Mouse (Mus musculus) E14TG2a.4 (cell line): ENCODE data around the gene Fam234a.

Experiments
- H3K27me3 ChIP-seq: 2 replicates; pipeline ENCODE4 v1.6.1; 2014; ENCODE audit warnings: low read length, control low read depth; ENCODE audit not compliant: insufficient read depth
- H3K36me3 ChIP-seq: 2 replicates; pipeline ENCODE4 v1.6.1; 2014; ENCODE audit warnings: low read length, control low read depth; ENCODE audit not compliant: insufficient read depth
- H3K4me1 ChIP-seq: replicated peaks from 2 replicates; pipeline ENCODE4 v1.6.1; 2014; ENCODE audit warnings: low read depth, low read length, control low read depth
- H3K4me3 ChIP-seq: replicated peaks from 2 replicates; pipeline ENCODE4 v1.5.1; 2014; ENCODE audit warnings: mild to moderate bottlenecking, low read length
- H3K9me3 ChIP-seq: 2 replicates; pipeline ENCODE4 v1.6.1; 2014; ENCODE audit warnings: low read length, control low read depth
- CTCF ChIP-seq: conservative IDR thresholded peaks from 2 replicates; pipeline ENCODE4 v1.5.1; 2014; ENCODE audit warnings: low read length
- NANOG ChIP-seq: IDR thresholded peaks from 2 replicates; pipeline ENCODE4 v1.6.1; 2014; ENCODE audit warnings: borderline replicate concordance, low read length, mixed read lengths
- POU5F1 ChIP-seq: IDR thresholded peaks from 2 replicates; pipeline ENCODE4 v1.6.1; 2014; ENCODE audit warnings: low read length, borderline replicate concordance

Gene Fam234a

GRCm38 (mm10) chr17:26262384-26262783 is 18.3 kb upstream of the Fam234a start:
- TF ChIP-seq NANOG = no peak
- TF ChIP-seq CTCF = no peak
- TF ChIP-seq POU5F1 = no peak
- peaks cover 16% of the 10 kb centered on the region for H3K4me1 ChIP-seq
- H3K36me3 ChIP-seq = peaks cover 94% of the 10 kb centered on the region
- H3K27me3 ChIP-seq = no peaks in the 10 kb centered on the region
- H3K4me3 ChIP-seq = no peak overlapping the region
- no peaks in the 10 kb centered on the region for H3K9me3 ChIP-seq

- Histone ChIP-seq H3K27me3 (no peaks in the 10 kb centered on the region), H3K9me3 (no peaks in the 10 kb centered on the region), H3K36me3 (peaks cover 94% of the 10 kb centered on the region), H3K4me3 (no peak overlapping the region), H3K4me1 (peaks cover 20% of the 10 kb centered on the region)
- TF ChIP-seq CTCF (peak; percentile 19), POU5F1 (no peak)
Measured at GRCm38 (mm10) chr17:26261826-26262225, 17.8 kb upstream of the Fam234a start.

GRCm38 (mm10) chr17:26255313-26255712 is 11.3 kb upstream of the Fam234a start:
- TF ChIP-seq CTCF (no peak), NANOG (no peak), POU5F1 (no peak)
- H3K4me1 ChIP-seq = peaks cover 46% of the 10 kb centered on the region
- H3K36me3 ChIP-seq = peaks cover 62% of the 10 kb centered on the region
- H3K4me3 ChIP-seq = no peak overlapping the region
- H3K27me3 ChIP-seq = no peaks in the 10 kb centered on the region
- H3K9me3 ChIP-seq = no peaks in the 10 kb centered on the region

GRCm38 (mm10) chr17:26253399-26253798 is 9.4 kb upstream of the Fam234a start:
- Histone ChIP-seq H3K9me3 (no peaks in the 10 kb centered on the region), H3K4me1 (peaks cover 38% of the 10 kb centered on the region)
- no peak for TF ChIP-seq POU5F1

GRCm38 (mm10) chr17:26252539-26253251 is 8.7 kb upstream of the Fam234a start, which contains the start of gene Luc7l:
Luc7l (plus strand) TSS chr17:26252896.
- peak within 1 kb of the TSS; percentile 96 for H3K4me3 ChIP-seq
- TF ChIP-seq NANOG (no peak), CTCF (no peak), POU5F1 (no peak)
- no peaks in the 10 kb centered on the region for H3K9me3 ChIP-seq
- H3K4me1 ChIP-seq = peaks cover 38% of the 10 kb centered on the region
- H3K36me3 ChIP-seq = peaks cover 35% of the 10 kb centered on the region
- H3K27me3 ChIP-seq = no peaks in the 10 kb centered on the region

More at GRCm38 (mm10) chr17:26253399-26253798, 9.4 kb upstream of the Fam234a start:
- peaks cover 42% of the 10 kb centered on the region for H3K36me3 ChIP-seq
- no peaks in the 10 kb centered on the region for H3K27me3 ChIP-seq
- peak overlapping the region; percentile 96 for H3K4me3 ChIP-seq

- H3K9me3 ChIP-seq = no peaks in the 10 kb centered on the region
- H3K36me3 ChIP-seq = peaks cover 28% of the 10 kb centered on the region
- H3K4me3 ChIP-seq = peak overlapping the region; percentile 96
- peaks cover 36% of the 10 kb centered on the region for H3K4me1 ChIP-seq
- no peak for TF ChIP-seq POU5F1
- no peak for TF ChIP-seq NANOG
- TF ChIP-seq CTCF = no peak
- H3K27me3 ChIP-seq = no peaks in the 10 kb centered on the region
Measured at GRCm38 (mm10) chr17:26251886-26252538, 8.0 kb upstream of the Fam234a start.

GRCm38 (mm10) chr17:26243471-26244100 is 456 bp downstream of the Fam234a start:
- H3K9me3 ChIP-seq = no peaks in the 10 kb centered on the region
- H3K36me3 ChIP-seq = no peaks in the 10 kb centered on the region
- peak overlapping the region; percentile 89 for H3K4me3 ChIP-seq
- no peaks in the 10 kb centered on the region for H3K27me3 ChIP-seq
- peaks cover 44% of the 10 kb centered on the region for H3K4me1 ChIP-seq
- TF ChIP-seq NANOG (no peak), CTCF (peak; percentile 15)

- Histone ChIP-seq H3K27me3 (no peaks in the 10 kb centered on the region), H3K4me1 (peaks cover 47% of the 10 kb centered on the region), H3K9me3 (no peaks in the 10 kb centered on the region), H3K36me3 (no peaks in the 10 kb centered on the region), H3K4me3 (no peak overlapping the region)
- TF ChIP-seq NANOG = no peak
- TF ChIP-seq POU5F1 = no peak
- no peak for TF ChIP-seq CTCF
Measured at GRCm38 (mm10) chr17:26240990-26241389, 3.1 kb downstream of the Fam234a start.
